ENCODE assay signal across 18 mouse cellular contexts in the genomic region with DNA sequence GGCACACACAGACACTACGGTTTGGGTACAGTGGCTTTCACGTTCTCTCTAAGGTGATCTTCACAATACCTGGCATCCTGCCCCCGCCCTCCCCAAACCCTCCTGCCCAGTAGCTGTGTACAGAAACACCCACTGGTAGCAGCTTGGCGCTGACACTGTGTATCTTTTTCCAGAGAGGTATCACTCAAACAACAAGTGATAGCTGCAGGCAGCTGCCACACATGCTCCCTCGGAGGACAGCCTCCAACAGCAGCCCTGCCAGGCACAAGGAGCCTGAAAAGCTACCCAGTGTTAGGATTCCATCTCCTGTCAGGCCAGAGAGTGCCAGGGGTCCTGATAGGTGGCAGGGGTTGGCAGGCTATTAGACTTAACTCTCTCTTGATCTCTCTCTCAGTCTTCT.
A peak's percentile ranks its signal among the peaks of the same experiment; 100 is the strongest.
DNase-seq lines count a peak whose midpoint lies in the region; ATAC-seq and TF ChIP-seq lines count a peak whose summit lies in the region.
"Had no signal": no experiment of that assay in that cellular context is flagged by ENCODE, and none has a peak within 500 bp of the region (broad histone marks: within the 10 kb centered on the region; RNA-seq: fewer than 3 reads in every experiment).

No protein-coding gene starts in this region.

- no peak overlapping the region for H3K9ac ChIP-seq in hindbrain, postnatal 0 days (replicated peaks; ENCODE audit: low read length)
- H3K9ac ChIP-seq in hindbrain, embryonic 12.5 days: no peak overlapping the region
- H3K9ac ChIP-seq: forebrain, postnatal 0 days; liver, postnatal 0 days had no signal

- intact Hi-C loops in left cerebral cortex, postnatal 10 days (cut with DNase I): no loop called here

- TF ChIP-seq CTCF in hindbrain, postnatal 0 days (IDR thresholded peaks at IDR 0.05; ENCODE audit: low read depth): no peak

- no peaks in the 10 kb centered on the region for H3K27me3 ChIP-seq in hindbrain, postnatal 0 days (ENCODE audit: insufficient read depth, low read length)
- H3K27me3 ChIP-seq in hindbrain, embryonic 12.5 days: no peaks in the 10 kb centered on the region
- H3K27me3 ChIP-seq in heart, embryonic 10.5 days (ENCODE audit: insufficient read depth, poor library complexity, severe bottlenecking): no peaks in the 10 kb centered on the region

- H3K4me3 ChIP-seq in hindbrain, postnatal 0 days (ENCODE audit: low read length): no peak overlapping the region
- H3K4me3 ChIP-seq in hindbrain, embryonic 12.5 days: no peak overlapping the region
- no peak overlapping the region for H3K4me3 ChIP-seq in heart, embryonic 10.5 days
- H3K4me3 ChIP-seq: erythroblast, embryonic 14.5 days; megakaryocyte, embryonic 14.5 days had no signal

- H3K27ac ChIP-seq in hindbrain, postnatal 0 days: peak overlapping the region; percentile 2
- no peak overlapping the region for H3K27ac ChIP-seq in hindbrain, embryonic 12.5 days
- 0 out of 2 replicates have a peak overlapping the region, but pooled peaks have one; percentile 49 for H3K27ac ChIP-seq in heart, embryonic 10.5 days

- no peak overlapping the region for H3K4me2 ChIP-seq in hindbrain, postnatal 0 days (ENCODE audit: low read depth, low read length)
- no peak overlapping the region for H3K4me2 ChIP-seq in hindbrain, embryonic 12.5 days (replicated peaks)

- DNase-seq in gastrocnemius, postnatal 10 days: peak; percentile 5
- no peak for DNase-seq in gastrocnemius, postnatal 25 days
- DNase-seq in hindbrain, postnatal 0 days (ENCODE audit: low spot score): no peak
- peak; percentile 74 for DNase-seq in heart, embryonic 10.5 days (ENCODE audit: low spot score)
- peak; percentile 42 for DNase-seq in heart, postnatal 4 days
- DNase-seq in left cerebral cortex, postnatal 10 days (ENCODE audit: extremely low spot score in 1 of 2, low spot score in 2 of 2): no peak
- DNase-seq: adrenal gland, adult 8-10 months; B cell, adult 2 months; forebrain, postnatal 0 days; kidney, adult 8-10 months; layer of hippocampus, postnatal 36 days; liver; liver, postnatal 0 days; lung, postnatal 14 days had no signal

- no peaks in the 10 kb centered on the region for H3K4me1 ChIP-seq in hindbrain, postnatal 0 days (ENCODE audit: insufficient read depth, low read length)
- H3K4me1 ChIP-seq in hindbrain, embryonic 12.5 days: peaks cover 11% of the 10 kb centered on the region
- H3K4me1 ChIP-seq in heart, embryonic 10.5 days: peaks cover 15% of the 10 kb centered on the region; the same call in 1 of the 2 replicates

- H3K9me3 ChIP-seq in hindbrain, postnatal 0 days (ENCODE audit: low read length): 0 out of 2 replicates have a peak, but pooled peaks cover 2% of the 10 kb centered on the region
- no peaks in the 10 kb centered on the region for H3K9me3 ChIP-seq in hindbrain, embryonic 12.5 days (replicated peaks)
- H3K9me3 ChIP-seq in heart, embryonic 10.5 days: no peaks in the 10 kb centered on the region
- H3K9me3 ChIP-seq: megakaryocyte, embryonic 14.5 days had no signal

- no peaks in the 10 kb centered on the region for H3K36me3 ChIP-seq in hindbrain, postnatal 0 days (ENCODE audit: insufficient read depth, low read length)
- no peaks in the 10 kb centered on the region for H3K36me3 ChIP-seq in hindbrain, embryonic 12.5 days
- H3K36me3 ChIP-seq in heart, embryonic 10.5 days: no peaks in the 10 kb centered on the region

- 63% methylated on average over 5 of the region's 5 CpGs for WGBS in hindbrain, postnatal 0 days
- WGBS in hindbrain, embryonic 12.5 days: 76% methylated on average over 5 of the region's 5 CpGs
- 65% methylated on average over 5 of the region's 5 CpGs for WGBS in heart, embryonic 10.5 days

- no peak for ATAC-seq in hindbrain, postnatal 0 days
- no peak for ATAC-seq in hindbrain, embryonic 12.5 days (ENCODE audit: low FRiP score)
- ATAC-seq: forebrain, postnatal 0 days; inflammation-experienced regulatory T-cells, adult 6 months; liver, postnatal 0 days had no signal

Comparison
In these comparisons a context has a peak if more than half of its experiments do, and no peak if none do; other contexts are left out.
1. DNase-seq: peak in gastrocnemius, postnatal 10 days (single experiment), heart, embryonic 10.5 days (single experiment) and heart, postnatal 4 days (single experiment); none in gastrocnemius, postnatal 25 days (single experiment), hindbrain, postnatal 0 days (single experiment) and left cerebral cortex, postnatal 10 days (0 of 2).